Mouse (Mus musculus): ENCODE data around the gene Hoxb8. TPM values are rescaled to one million over a fixed set of nuclear protein-coding genes. Genes with fewer than 3 reads are reported as not detected.
A peak's percentile ranks its signal among the peaks of the same experiment; 100 is the strongest.

Hoxb8 gene
- total RNA-seq, 2 experiments from 2014 or later, result 0.14 to 0.23 TPM

GRCm38 (mm10) chr11:96284041-96284749 lies 2.5 kb downstream of the Hoxb8 start:
- DNase-seq, result peak; percentile 53
- peak overlapping the region; percentile 89 for H3K27ac ChIP-seq
- intact Hi-C loops (cut with DNase I), result loop anchor here (1.0 kb wide), 1 partner anchor 9 kb away; no protein-coding TSS in a partner anchor
- peak overlapping the region; percentile 73 for H3K4me3 ChIP-seq
- peak; percentile 26; the same call in 1 of the 2 replicates for TF ChIP-seq CTCF (IDR thresholded peaks at IDR 0.05)

- TF ChIP-seq CTCF (IDR thresholded peaks at IDR 0.05), result no peak
- DNase-seq, result no peak
- intact Hi-C loops (cut with DNase I), result loop anchor here (1.0 kb wide), 1 partner anchor 8 kb away; no protein-coding TSS in a partner anchor
- Histone ChIP-seq H3K4me3 (peak overlapping the region; percentile 73), H3K27ac (peak overlapping the region; percentile 89)
Measured at GRCm38 (mm10) chr11:96284774-96285734, 3.3 kb downstream of the Hoxb8 start.

GRCm38 (mm10) chr11:96285771-96286738 lies 4.3 kb downstream of the Hoxb8 start, which contains the start of gene Hoxb7:
Gene Hoxb7 (plus strand): TSS chr11:96286623.
- Histone ChIP-seq H3K27ac (peak within 1 kb of the TSS; percentile 89), H3K4me3 (peak within 1 kb of the TSS; percentile 73)
- no peak for DNase-seq
- intact Hi-C loops (cut with DNase I), result no loop called here
- no peak for TF ChIP-seq CTCF (IDR thresholded peaks at IDR 0.05)

- no peak for TF ChIP-seq CTCF (IDR thresholded peaks at IDR 0.05)
- peak overlapping the region; percentile 89 for H3K27ac ChIP-seq
- DNase-seq, result no peak
- intact Hi-C loops (cut with DNase I), result no loop called here
- H3K4me3 ChIP-seq, result peak overlapping the region; percentile 73
Measured at GRCm38 (mm10) chr11:96286739-96287385, 5.2 kb downstream of the Hoxb8 start.

GRCm38 (mm10) chr11:96287411-96287810 lies 5.7 kb downstream of the Hoxb8 start:
- H3K4me3 ChIP-seq, result peak overlapping the region; percentile 73
- DNase-seq, result no peak
- TF ChIP-seq CTCF (IDR thresholded peaks at IDR 0.05), result no peak
- H3K27ac ChIP-seq, result peak overlapping the region; percentile 89
- intact Hi-C loops (cut with DNase I), result no loop called here

- TF ChIP-seq CTCF (IDR thresholded peaks at IDR 0.05), result no peak
- DNase-seq, result no peak
- intact Hi-C loops (cut with DNase I), result no loop called here
- Histone ChIP-seq H3K27ac (0 out of 2 replicates have a peak overlapping the region, but pooled peaks have one; percentile 24), H3K4me3 (no peak overlapping the region)
Measured at GRCm38 (mm10) chr11:96288455-96289221, 6.9 kb downstream of the Hoxb8 start.

- TF ChIP-seq CTCF (IDR thresholded peaks at IDR 0.05), result no peak
- DNase-seq, result no peak
- Histone ChIP-seq H3K4me3 (no peak overlapping the region), H3K27ac (0 out of 2 replicates have a peak overlapping the region, but pooled peaks have one; percentile 40)
- intact Hi-C loops (cut with DNase I), result no loop called here
Measured at GRCm38 (mm10) chr11:96289293-96289692, 7.6 kb downstream of the Hoxb8 start.

GRCm38 (mm10) chr11:96289837-96290236 lies 8.1 kb downstream of the Hoxb8 start:
- no peak for DNase-seq
- Histone ChIP-seq H3K27ac (peak overlapping the region; percentile 40; the same call in 1 of the 2 replicates), H3K4me3 (no peak overlapping the region)
- TF ChIP-seq CTCF (IDR thresholded peaks at IDR 0.05), result no peak
- intact Hi-C loops (cut with DNase I), result no loop called here

GRCm38 (mm10) chr11:96290705-96291355 lies 9.1 kb downstream of the Hoxb8 start:
- H3K27ac ChIP-seq, result peak overlapping the region; percentile 77
- peak overlapping the region; percentile 69 for H3K4me3 ChIP-seq
- TF ChIP-seq CTCF (IDR thresholded peaks at IDR 0.05), result no peak
- intact Hi-C loops (cut with DNase I), result no loop called here
- no peak for DNase-seq
